Mouse (Mus musculus) left cerebral cortex, postnatal 10 days (tissue): ENCODE results near the gene Fes. TPM values are rescaled to one million over a fixed set of nuclear protein-coding genes. Genes with fewer than 3 reads are reported as not detected.

Source experiments
- DNase-seq, 2 experiments: peaks; one replicate each; pipeline ENCODE4 v3.0.0; 2021 to 2022; ENCODE audit warnings: low spot score in 2 of 2, mixed read lengths in 1 of 2; ENCODE audit errors: extremely low spot score in 1 of 2
- intact Hi-C: fragments of 180-260 bp; cut with DNase I; formaldehyde crosslinking; loops from one replicate; pipeline ENCODE4 v1.15.1; 2025
- total RNA-seq, 2 experiments: library from RNA; stranded (reverse); gene quantifications; 2 replicates each; pipeline ENCODE4 v1.2.3; 2021

The Fes gene
- total RNA-seq, 2 experiments from 2014 or later: 4.7 to 5.3 TPM

DNA sequence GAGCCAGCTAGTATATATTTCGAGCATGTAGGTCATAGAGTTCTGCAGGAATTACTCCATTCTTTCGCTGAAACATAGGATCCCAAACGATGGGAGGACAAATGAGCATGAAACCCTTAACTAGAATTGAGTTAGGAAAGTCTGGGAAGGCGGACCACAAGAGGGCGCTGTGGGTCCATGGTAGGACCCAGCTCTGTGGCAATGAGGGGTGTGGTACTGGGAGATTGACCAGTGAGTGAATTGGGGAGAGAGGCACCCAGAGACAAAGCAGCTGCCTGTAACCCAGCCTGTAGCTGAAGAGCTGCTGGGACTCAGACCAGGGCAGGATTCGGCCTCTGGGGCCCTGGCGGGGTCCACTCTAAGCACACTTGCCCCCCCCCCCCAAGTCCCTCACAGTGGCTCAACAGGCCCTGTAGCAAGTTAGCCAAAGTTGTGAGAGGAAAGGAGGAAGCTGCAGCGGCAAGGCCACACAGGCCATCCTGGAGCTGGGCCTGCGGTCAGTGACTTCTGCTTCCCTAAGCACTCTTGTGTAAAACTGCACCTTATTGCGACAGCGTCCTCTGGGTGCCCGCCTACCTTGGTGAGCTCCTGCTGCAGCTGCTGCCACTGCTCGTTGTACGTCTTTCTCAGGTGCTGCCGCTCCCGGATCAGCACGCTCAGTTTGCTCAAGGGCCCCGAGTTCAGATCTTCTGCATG is 1.4 kb downstream of the Fes start:
- intact Hi-C loops: loop anchor here (2.0 to 10.0 kb wide), 2 partner anchors 194 to 308 kb away; no protein-coding TSS in a partner anchor
- DNase-seq: peak; percentile 89 to 92

DNA sequence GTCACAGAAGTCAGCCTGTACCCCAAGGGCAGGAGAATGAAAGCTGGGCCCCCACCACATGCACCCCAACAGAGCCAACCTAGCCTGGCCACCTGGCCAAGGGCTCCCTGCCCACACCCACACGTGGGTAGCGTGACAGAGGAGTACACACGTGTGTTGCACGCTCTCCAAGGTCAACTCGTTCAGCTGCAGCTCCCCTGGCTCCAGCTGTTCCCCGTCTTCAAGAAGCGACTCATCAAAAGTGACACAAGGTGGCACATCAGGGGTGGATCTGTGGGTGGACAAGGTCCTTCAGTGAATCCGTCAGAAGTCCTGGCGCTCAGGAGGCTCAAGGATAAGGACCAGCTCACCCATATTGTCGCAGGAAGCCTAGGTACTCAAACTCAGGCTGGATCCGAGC is 4.8 kb downstream of the Fes start:
- DNase-seq: no peak
- intact Hi-C loops: loop anchor here (10.0 kb wide), 1 partner anchor 312 kb away; no protein-coding TSS in a partner anchor

- intact Hi-C loops: loop anchor here (5.0 kb wide), 1 partner anchor 37 kb away; the partner anchor contains the start of genes Hddc3 and Unc45a
- DNase-seq: peak in 1 of 2 experiments; percentile 51
Observed at GRCm38 (mm10) chr7:80379531-80379930, 8.2 kb downstream of the Fes start.

DNA sequence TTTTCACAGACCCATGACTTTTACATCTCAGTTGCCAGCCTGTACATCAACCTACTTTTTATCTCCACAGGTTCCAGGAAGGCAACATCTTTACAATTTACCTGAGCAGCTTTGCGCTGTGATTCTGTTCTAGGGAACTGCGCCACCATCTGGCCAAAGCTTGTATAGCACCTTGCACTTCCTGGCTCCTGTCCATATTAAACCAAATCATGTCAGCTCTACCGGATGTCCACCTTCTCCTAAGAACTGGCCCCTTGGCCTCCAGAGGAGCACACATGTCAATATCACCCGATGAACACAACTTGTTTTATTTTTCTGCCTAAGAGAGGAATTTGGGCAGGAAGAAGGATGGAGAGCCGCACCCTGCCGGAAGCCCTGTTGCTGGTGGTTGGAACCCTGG is 10.3 kb downstream of the Fes start:
- intact Hi-C loops: loop anchor here (5.0 kb wide), 1 partner anchor 35 kb away; the partner anchor contains the start of genes Hddc3 and Unc45a
- DNase-seq: no peak

- DNase-seq: no peak
- intact Hi-C loops: loop anchor here (5.0 kb wide), 1 partner anchor 34 kb away; the partner anchor contains the start of genes Hddc3 and Unc45a
Observed at GRCm38 (mm10) chr7:80376192-80376591, 11.6 kb downstream of the Fes start.

- intact Hi-C loops: loop anchor here (5.0 kb wide), 1 partner anchor 33 kb away; the partner anchor contains the start of genes Hddc3 and Unc45a
- DNase-seq: no peak
Observed at GRCm38 (mm10) chr7:80375376-80376039, 12.2 kb downstream of the Fes start.

DNA sequence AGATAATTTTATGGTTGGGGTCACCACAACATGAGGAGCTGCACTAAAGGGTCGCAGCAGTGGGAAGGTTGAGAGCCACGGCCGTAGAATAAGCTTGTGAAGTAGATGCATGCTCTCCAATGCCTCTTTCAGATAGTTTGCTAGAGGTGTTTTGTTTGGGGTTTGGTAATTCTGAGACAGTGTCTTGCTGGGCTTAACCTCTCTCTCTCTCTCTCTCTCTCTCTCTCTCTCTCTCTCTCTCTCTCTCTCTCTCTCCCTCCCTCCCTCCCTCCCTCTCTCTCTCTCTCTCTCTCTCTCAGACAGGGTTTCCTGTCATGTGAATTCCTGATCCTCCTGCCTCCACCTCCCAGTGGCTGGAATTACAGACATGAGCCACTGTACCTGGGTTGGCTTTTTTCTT is 13.0 kb downstream of the Fes start:
- no peak for DNase-seq
- intact Hi-C loops: loop anchor here (5.0 kb wide), 1 partner anchor 32 kb away; the partner anchor contains the start of genes Hddc3 and Unc45a

- intact Hi-C loops: no loop called here
- DNase-seq: no peak
Observed at GRCm38 (mm10) chr7:80374280-80374679, 13.5 kb downstream of the Fes start.

DNA sequence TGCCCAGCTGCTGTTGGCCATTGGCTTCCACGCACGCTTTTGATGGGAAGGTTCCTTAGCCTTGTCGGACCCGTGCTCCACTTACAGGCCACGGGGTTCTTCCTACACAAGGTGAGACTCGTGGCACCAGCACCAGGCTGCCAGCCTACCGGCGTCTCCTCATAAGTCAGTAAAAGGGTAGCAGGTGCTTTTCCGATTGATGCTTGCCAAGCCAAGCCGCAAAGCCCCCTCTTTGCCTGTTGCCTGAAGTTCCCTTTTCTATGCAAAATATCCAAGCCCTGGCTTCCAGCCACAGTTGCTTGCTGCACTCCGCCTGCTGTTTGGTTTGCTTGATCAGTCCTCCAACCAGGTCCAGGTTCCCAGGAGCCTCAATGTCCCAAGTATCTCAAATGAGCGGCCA is 13.9 kb downstream of the Fes start:
- DNase-seq: peak in 1 of 2 experiments; percentile 48
- intact Hi-C loops: no loop called here

- intact Hi-C loops: no loop called here
Observed at GRCm38 (mm10) chr7:80373352-80373751, 14.4 kb downstream of the Fes start.

GRCm38 (mm10) chr7:80372667-80373066 is 15.1 kb downstream of the Fes start:
- intact Hi-C loops: no loop called here
- DNase-seq: no peak

More at GRCm38 (mm10) chr7:80373352-80373751, 14.4 kb downstream of the Fes start:
- no peak for DNase-seq

DNA sequence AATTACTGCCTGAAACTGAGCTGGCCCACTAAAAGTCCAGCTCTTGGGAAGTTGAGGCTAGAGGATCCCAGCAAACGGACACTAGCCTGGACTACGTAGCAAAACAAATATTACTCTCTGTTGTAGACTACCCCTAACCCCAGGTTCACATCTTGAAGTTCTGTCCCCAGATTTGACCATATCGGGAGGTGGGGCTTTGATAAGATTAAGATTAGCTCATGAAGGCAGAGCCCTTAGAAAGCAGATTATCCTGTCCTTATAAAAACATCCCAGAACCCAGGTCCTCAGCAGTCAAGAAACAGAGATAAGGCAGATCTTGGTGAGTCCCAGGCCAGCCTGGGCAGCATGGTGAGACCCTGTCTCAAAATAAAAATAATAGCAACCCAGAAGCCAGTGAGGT is 15.6 kb downstream of the Fes start:
- intact Hi-C loops: no loop called here

DNA sequence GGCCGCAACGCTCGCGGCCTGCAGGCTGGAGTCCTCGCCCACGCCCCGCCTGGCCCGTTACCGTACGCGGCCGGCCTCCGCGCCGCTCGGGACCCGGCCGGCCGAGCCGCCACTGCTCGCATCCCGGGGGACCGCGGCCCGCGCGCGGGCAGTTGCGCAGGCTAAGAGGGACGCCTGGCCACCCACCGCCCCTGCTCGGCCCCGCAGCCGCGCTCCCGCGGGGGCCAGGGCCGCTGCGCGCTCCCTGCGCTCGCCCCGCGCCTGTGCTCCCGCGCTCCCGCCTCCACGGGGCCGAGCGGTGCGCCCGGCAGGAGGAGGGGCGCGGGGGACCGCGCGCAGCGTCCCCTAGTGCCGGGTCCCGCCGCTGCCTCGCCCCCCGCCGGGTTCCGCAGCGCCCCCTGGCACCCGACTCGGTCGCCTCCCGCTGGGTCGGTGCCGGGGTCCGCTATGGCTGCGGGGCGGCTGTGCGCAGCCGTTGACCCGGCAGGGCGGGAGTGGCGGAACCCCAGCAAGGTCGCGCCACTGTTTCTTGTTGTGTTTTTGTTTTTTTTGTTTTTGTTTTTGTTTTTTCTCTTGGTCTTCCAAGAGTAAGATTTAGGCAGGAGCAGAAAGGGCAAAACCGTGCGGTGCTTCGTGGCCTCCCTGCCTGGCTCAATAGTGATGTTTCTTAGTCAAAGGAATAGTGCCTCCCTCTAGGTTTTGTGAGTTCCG is 16.6 kb downstream of the Fes start, which contains the start of gene Man2a2:
Gene Man2a2 (minus strand): TSS at position 335 of the 711 bp plus-strand sequence.
- intact Hi-C loops: no loop called here
- DNase-seq: peak; percentile 58 to 87

More for the DNA sequence above, 15.6 kb downstream of the Fes start:
- no peak for DNase-seq

- DNase-seq: peak; percentile 63 to 89
- intact Hi-C loops: no loop called here
Observed at GRCm38 (mm10) chr7:80370649-80371040, 17.1 kb downstream of the Fes start.

- no peak for DNase-seq
- intact Hi-C loops: no loop called here
Observed at GRCm38 (mm10) chr7:80369967-80370431, 17.7 kb downstream of the Fes start.

DNA sequence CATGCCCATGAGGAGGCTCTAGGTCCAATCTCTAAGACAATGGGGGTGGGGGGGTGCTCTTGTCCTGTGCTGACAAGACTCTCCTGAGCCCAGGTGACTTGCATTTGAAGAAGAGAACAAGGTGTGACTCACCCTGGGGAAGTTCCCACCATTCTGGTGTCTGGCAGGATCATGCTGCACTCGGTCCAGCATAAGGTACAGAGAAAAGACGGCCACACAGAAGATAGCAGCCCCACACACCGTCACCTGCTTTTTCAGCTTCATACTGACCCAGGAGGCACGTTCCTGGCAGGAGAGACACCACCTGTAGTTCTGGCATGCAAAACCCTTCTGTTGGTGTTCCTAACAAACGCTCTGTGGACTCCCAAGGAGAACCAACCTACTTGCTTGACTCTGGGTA is 18.3 kb downstream of the Fes start:
- intact Hi-C loops: no loop called here
- no peak for DNase-seq

DNA sequence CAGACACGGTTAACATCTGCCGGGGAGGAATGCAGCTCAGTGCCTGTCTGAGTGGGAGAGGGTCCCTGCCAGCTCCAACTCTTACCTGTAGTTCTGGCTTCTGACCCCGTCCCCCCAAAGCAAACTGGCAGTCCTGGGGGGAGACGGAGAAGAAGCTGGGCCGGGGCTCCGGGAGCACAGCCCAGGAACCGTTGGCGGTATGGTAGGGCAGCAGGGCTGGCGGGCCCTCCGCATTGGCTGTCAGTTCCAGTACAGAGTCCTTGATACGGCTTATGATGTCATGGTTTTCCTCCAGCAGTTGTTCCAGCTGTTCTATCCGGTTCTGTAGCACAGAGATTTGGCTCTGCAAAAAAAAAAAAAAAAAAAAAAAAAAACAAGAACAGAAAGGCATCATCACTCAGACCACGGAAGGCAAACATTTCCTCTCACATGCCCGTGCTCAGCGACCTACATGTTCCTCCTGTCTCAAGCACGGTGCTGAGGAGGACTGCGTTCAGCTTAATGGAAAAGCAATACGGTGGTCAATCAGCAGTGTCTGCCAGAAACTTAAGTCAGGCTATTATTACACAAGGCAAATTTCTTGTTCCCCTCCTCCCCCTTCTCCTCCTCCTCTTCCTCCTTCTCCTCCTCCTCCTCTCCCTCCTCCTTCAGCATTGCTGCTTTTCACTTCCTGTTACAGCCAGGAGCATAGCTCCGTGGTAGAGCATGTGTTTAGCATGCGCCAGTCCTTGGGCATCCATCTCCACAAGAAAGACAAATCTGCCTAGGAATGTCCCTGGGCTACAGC is 18.9 kb downstream of the Fes start:
- no peak for DNase-seq
- intact Hi-C loops: no loop called here

DNA sequence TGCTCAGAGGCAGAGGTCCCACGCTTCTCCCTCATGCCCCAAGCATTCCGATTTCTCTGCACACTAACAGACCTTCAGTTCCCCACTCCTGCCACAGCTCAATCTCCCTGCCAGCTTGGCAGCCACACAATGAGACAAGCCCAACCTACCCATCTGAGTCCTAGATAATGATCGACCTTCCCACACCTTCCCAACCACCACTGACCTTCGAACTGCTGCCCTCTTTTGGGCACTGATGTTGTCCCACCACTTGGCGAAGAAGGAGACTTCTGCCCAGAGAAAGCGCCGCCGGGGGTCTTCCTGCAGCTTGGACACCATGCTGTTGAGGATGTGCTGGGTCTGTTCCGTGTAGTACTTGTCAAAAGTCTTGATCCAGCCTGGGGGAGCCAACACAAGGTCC is 19.7 kb downstream of the Fes start:
- intact Hi-C loops: no loop called here
- no peak for DNase-seq
